In genomic region chr9:59071220-59071977, GRCm38 (mm10) we compare ENCODE assay signal across 10 mouse cellular contexts. TPM values are rescaled to one million over a fixed set of nuclear protein-coding genes. Genes with fewer than 3 reads are reported as not detected.
A peak's percentile ranks its signal among the peaks of the same experiment; 100 is the strongest.
DNase-seq lines count a peak whose midpoint lies in the region; ATAC-seq and TF ChIP-seq lines count a peak whose summit lies in the region.
"Had no signal": no experiment of that assay in that cellular context is flagged by ENCODE, and none has a peak within 500 bp of the region (broad histone marks: within the 10 kb centered on the region; RNA-seq: fewer than 3 reads in every experiment).

No protein-coding gene starts in this region.

- no peak overlapping the region; the same call in 1 of the 2 replicates for H3K4me2 ChIP-seq in heart, embryonic 11.5 days
- peak overlapping the region; percentile 58 for H3K4me2 ChIP-seq in midbrain, embryonic 14.5 days (ENCODE audit: low read length)

- H3K27me3 ChIP-seq in heart, embryonic 11.5 days (ENCODE audit: control insufficient read depth, insufficient read depth, low read length), result no peaks in the 10 kb centered on the region
- no peaks in the 10 kb centered on the region for H3K27me3 ChIP-seq in midbrain, embryonic 14.5 days (ENCODE audit: control insufficient read depth, insufficient read depth, low read length)
- no peaks in the 10 kb centered on the region; the same call in 1 of the 2 replicates for H3K27me3 ChIP-seq in thymus, adult 2 months (ENCODE audit: control insufficient read depth, insufficient read depth, low read length)
- H3K27me3 ChIP-seq: CH12.LX had no signal

- DNase-seq in gastrocnemius, postnatal 25 days, result peak; percentile 19
- DNase-seq in gastrocnemius, postnatal 10 days, result no peak
- DNase-seq in adrenal gland, postnatal 14 days, result peak; percentile 54
- DNase-seq in midbrain, embryonic 14.5 days, result peak; percentile 43
- DNase-seq in thymus, adult 2 months, result no peak
- no peak for DNase-seq in ovary, postnatal 14 days (ENCODE audit: low spot score)
- no peak for DNase-seq in gastrocnemius, adult 18-20 months (ENCODE audit: low spot score)
- DNase-seq: lung, postnatal 4 days had no signal

- TF ChIP-seq CTCF in thymus, adult 2 months (IDR thresholded peaks at IDR 0.05; ENCODE audit: borderline replicate concordance, control insufficient read depth, extremely low read depth, insufficient read depth, low read length, poor library complexity), result no peak

- peaks cover 26% of the 10 kb centered on the region for H3K4me1 ChIP-seq in heart, embryonic 11.5 days (ENCODE audit: control insufficient read depth, insufficient read depth, low read length)
- peaks cover 34% of the 10 kb centered on the region for H3K4me1 ChIP-seq in midbrain, embryonic 14.5 days (ENCODE audit: control insufficient read depth, insufficient read depth, low read length)
- no peaks in the 10 kb centered on the region for H3K4me1 ChIP-seq in thymus, adult 2 months (replicated peaks; ENCODE audit: control insufficient read depth, insufficient read depth, low read length)

- H3K9ac ChIP-seq in heart, embryonic 11.5 days (ENCODE audit: low read depth, low read length), result no peak overlapping the region
- H3K9ac ChIP-seq in midbrain, embryonic 14.5 days (replicated peaks; ENCODE audit: low read length), result 0 out of 2 replicates have a peak overlapping the region, but pooled peaks have one; percentile 36

- ATAC-seq in heart, embryonic 11.5 days (replicated peaks; ENCODE audit: insufficient number of reproducible peaks, low FRiP score, low TSS enrichment), result no peak
- no peak for ATAC-seq in midbrain, embryonic 14.5 days (ENCODE audit: low FRiP score, low TSS enrichment)

- no peak for TF ChIP-seq POLR2A in thymus, adult 2 months (IDR thresholded peaks at IDR 0.05; ENCODE audit: control insufficient read depth, extremely low read depth, insufficient read depth, low read length, poor library complexity)

- WGBS in heart, embryonic 11.5 days (ENCODE audit: insufficient replicate concordance), result 46% methylated on average over 7 of the region's 7 CpGs
- WGBS in midbrain, embryonic 14.5 days, result 53% methylated on average over 7 of the region's 7 CpGs
- 73% methylated on average over 7 of the region's 7 CpGs for WGBS in thymus, adult 2 months

- H3K27ac ChIP-seq in heart, embryonic 11.5 days (ENCODE audit: low read depth, low read length), result peak overlapping the region; percentile 55
- H3K27ac ChIP-seq in midbrain, embryonic 14.5 days (replicated peaks; ENCODE audit: low read depth, low read length), result peak overlapping the region; percentile 70
- H3K27ac ChIP-seq in thymus, adult 2 months (ENCODE audit: control insufficient read depth, insufficient read depth, low read length), result no peak overlapping the region

- H3K9me3 ChIP-seq in heart, embryonic 11.5 days (replicated peaks; ENCODE audit: control insufficient read depth, low read length), result no peaks in the 10 kb centered on the region
- H3K9me3 ChIP-seq in midbrain, embryonic 14.5 days (ENCODE audit: control insufficient read depth, low read length), result no peaks in the 10 kb centered on the region

- H3K4me3 ChIP-seq in heart, embryonic 11.5 days (ENCODE audit: low read depth, low read length), result no peak overlapping the region
- H3K4me3 ChIP-seq in midbrain, embryonic 14.5 days (replicated peaks; ENCODE audit: low read depth, low read length), result no peak overlapping the region
- H3K4me3 ChIP-seq in thymus, adult 2 months (ENCODE audit: control insufficient read depth, insufficient read depth, low read length), result no peak overlapping the region

- H3K36me3 ChIP-seq in heart, embryonic 11.5 days (ENCODE audit: control insufficient read depth, insufficient read depth, low read length), result no peaks in the 10 kb centered on the region
- no peaks in the 10 kb centered on the region for H3K36me3 ChIP-seq in midbrain, embryonic 14.5 days (ENCODE audit: control insufficient read depth, insufficient read depth, low read length)
- no peaks in the 10 kb centered on the region for H3K36me3 ChIP-seq in thymus, adult 2 months (ENCODE audit: control insufficient read depth, insufficient read depth, low read length)

RNA-seq across cellular contexts. Expression of gene Neo1, which starts 35.2 kb away (rescaled TPM):
- 10 to 100 TPM; 29.5 to 29.8 TPM for total RNA-seq in gastrocnemius, postnatal 25 days (2021)
- 10 to 100 TPM; 65.9 to 68.0 TPM for total RNA-seq in gastrocnemius, postnatal 10 days (2021)
- total RNA-seq in adrenal gland, postnatal 14 days (2021), result 49.3 and 55.0 TPM in 2 replicates
- polyA plus RNA-seq in heart, embryonic 11.5 days (2014; fragmentation: Nextera tagmentation; extraction: Ambion mirVana), result 30.3 and 35.7 TPM in 2 replicates
- 48.8 and 59.7 TPM in 2 replicates for polyA plus RNA-seq in midbrain, embryonic 14.5 days (2014; fragmentation: Nextera tagmentation; extraction: Ambion mirVana)
- 4.1 and 5.8 TPM in 2 replicates for polyA plus RNA-seq in thymus, adult 2 months (2012; rRNA removed)
- 10 to 100 TPM; 31.4 to 32.0 TPM for total RNA-seq in gastrocnemius, adult 18-20 months (2021)

Comparison
In these comparisons a context has a peak if more than half of its experiments do, and no peak if none do; other contexts are left out.
1. DNase-seq: peak in gastrocnemius, postnatal 25 days (single experiment), adrenal gland, postnatal 14 days (single experiment) and midbrain, embryonic 14.5 days (single experiment); none in gastrocnemius, postnatal 10 days (single experiment), thymus, adult 2 months (single experiment), ovary, postnatal 14 days (single experiment) and gastrocnemius, adult 18-20 months (single experiment).